Mouse (Mus musculus) T-helper 2 cell (primary cell): ENCODE results near the gene Sptssa.
"Not testable (repeated sequence)": the region's sequence is repeated elsewhere in the genome, so short reads cannot be mapped to it uniquely, and the experiment has no call there.

Experiments used
- in situ Hi-C: fragments of 300-600 bp; cut with MboI, MseI; formaldehyde crosslinking; loops from one replicate; pipeline ENCODE4 v1.15.1; 2025; ENCODE audit warnings: high pct_unique_total_duplicates

The Sptssa gene

GRCm38 (mm10) chr12:54656396-54657171 is at the start of gene Sptssa:
TSS of gene Sptssa (minus strand) at chr12:54656573.
- in situ Hi-C loops: no loop called here

GRCm38 (mm10) chr12:54699394-54699793 is 43.0 kb upstream of the Sptssa start:
- in situ Hi-C loops: loop anchor here (5.0 kb wide), 1 partner anchor 38 kb away; no protein-coding TSS in a partner anchor

- in situ Hi-C loops: loop anchor here (5.0 kb wide), 1 partner anchor 39 kb away; no protein-coding TSS in a partner anchor
Measured at GRCm38 (mm10) chr12:54697791-54698250, 41.4 kb upstream of the Sptssa start.

GRCm38 (mm10) chr12:54697003-54697597 is 40.7 kb upstream of the Sptssa start:
- in situ Hi-C loops: loop anchor here (5.0 kb wide), 1 partner anchor 40 kb away; no protein-coding TSS in a partner anchor

GRCm38 (mm10) chr12:54696242-54697002 is 40.0 kb upstream of the Sptssa start:
- in situ Hi-C loops: loop anchor here (5.0 kb wide), 1 partner anchor 41 kb away; no protein-coding TSS in a partner anchor

GRCm38 (mm10) chr12:54695511-54696241 is 39.3 kb upstream of the Sptssa start, which contains the start of gene Eapp:
TSS of gene Eapp (minus strand) at chr12:54695897.
- in situ Hi-C loops: loop anchor here (5.0 kb wide), 1 partner anchor 42 kb away; no protein-coding TSS in a partner anchor

GRCm38 (mm10) chr12:54694847-54695510 is 38.6 kb upstream of the Sptssa start:
- in situ Hi-C loops: loop anchor here (5.0 kb wide), 1 partner anchor 42 kb away; no protein-coding TSS in a partner anchor

- in situ Hi-C loops: no loop called here
Measured at GRCm38 (mm10) chr12:54689082-54689481, 32.7 kb upstream of the Sptssa start.

- in situ Hi-C loops: no loop called here
Measured at GRCm38 (mm10) chr12:54683182-54683581, 26.8 kb upstream of the Sptssa start.

GRCm38 (mm10) chr12:54676709-54677108 is 20.3 kb upstream of the Sptssa start:
- in situ Hi-C loops: no loop called here

- in situ Hi-C loops: no loop called here
Measured at GRCm38 (mm10) chr12:54675396-54675795, 19.0 kb upstream of the Sptssa start.

- in situ Hi-C loops: no loop called here
Measured at GRCm38 (mm10) chr12:54671262-54671661, 14.9 kb upstream of the Sptssa start.

GRCm38 (mm10) chr12:54668141-54668540 is 11.8 kb upstream of the Sptssa start:
- in situ Hi-C loops: no loop called here

GRCm38 (mm10) chr12:54665526-54665925 is 9.2 kb upstream of the Sptssa start:
- in situ Hi-C loops: no loop called here

- in situ Hi-C loops: not testable (repeated sequence)
Measured at GRCm38 (mm10) chr12:54661470-54661869, 5.1 kb upstream of the Sptssa start.

GRCm38 (mm10) chr12:54659901-54660300 is 3.5 kb upstream of the Sptssa start:
- in situ Hi-C loops: no loop called here

- in situ Hi-C loops: no loop called here
Measured at GRCm38 (mm10) chr12:54658425-54659092, 2.2 kb upstream of the Sptssa start.

GRCm38 (mm10) chr12:54657951-54658350 is 1.6 kb upstream of the Sptssa start:
- in situ Hi-C loops: no loop called here

- in situ Hi-C loops: no loop called here
Measured at GRCm38 (mm10) chr12:54657226-54657625, 853 bp upstream of the Sptssa start.

- in situ Hi-C loops: no loop called here
Measured at GRCm38 (mm10) chr12:54656039-54656395, 356 bp downstream of the Sptssa start.
